Mouse (Mus musculus) cerebellum, adult 2 months (tissue): ENCODE results near the gene Lbp.

Experiments used
- CTCF ChIP-seq: fragments of 200-500 bp; IDR thresholded peaks from 2 replicates; pipeline ENCODE4 v1.5.1; 2011; ENCODE audit warnings: low read depth, mild to moderate bottlenecking, control low read depth, low read length, moderate library complexity, borderline replicate concordance; ENCODE audit not compliant: insufficient read depth
- POLR2A ChIP-seq: fragments of 200-500 bp; IDR thresholded peaks from 2 replicates; pipeline ENCODE4 v1.6.1; 2011; ENCODE audit warnings: low read length, control low read depth, borderline replicate concordance; ENCODE audit not compliant: insufficient read depth

DNA sequence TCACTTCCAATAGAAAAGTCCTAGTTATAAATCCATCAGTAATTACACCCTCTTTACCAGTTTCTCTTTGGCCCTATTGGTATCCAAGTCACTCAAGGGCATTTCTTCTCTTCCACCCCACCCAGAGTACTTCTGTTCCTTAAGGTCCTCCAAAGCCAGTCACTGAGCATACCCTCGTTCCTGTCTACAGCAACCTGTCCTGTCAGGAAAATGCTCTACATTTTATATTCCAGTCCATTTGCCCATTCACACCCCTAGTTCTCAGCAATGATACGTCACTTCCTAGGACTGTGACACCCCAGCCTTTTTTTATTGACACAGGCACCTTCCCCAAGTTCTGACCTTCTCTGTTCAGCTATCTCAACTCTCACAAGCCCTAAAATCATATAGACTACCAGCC, 48.9 kb downstream of the Lbp start:
- TF ChIP-seq CTCF, result no peak
- no peak for TF ChIP-seq POLR2A
